ENCODE assay signal across 29 mouse cellular contexts in the genomic region with DNA sequence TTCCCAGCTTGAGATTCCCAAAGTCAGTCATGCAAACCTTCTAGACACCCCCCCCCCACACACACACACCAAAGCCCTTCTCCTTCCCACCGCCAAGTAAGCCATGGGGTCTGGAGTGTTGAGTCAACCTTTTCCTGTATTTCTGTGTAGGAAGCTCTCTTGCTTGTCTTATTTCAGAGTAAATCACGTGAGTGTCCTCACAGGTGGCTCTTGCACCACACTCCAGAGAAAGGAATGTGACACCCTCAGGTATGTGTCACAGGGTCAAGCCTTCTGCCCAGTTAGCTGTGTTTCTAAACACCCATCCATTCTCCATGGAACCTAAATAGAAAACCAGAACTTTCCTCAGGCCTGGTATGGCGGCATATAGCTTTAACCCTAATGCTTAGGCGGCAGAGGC. TPM values are rescaled to one million over a fixed set of nuclear protein-coding genes. Genes with fewer than 3 reads are reported as not detected.
A peak's percentile ranks its signal among the peaks of the same experiment; 100 is the strongest.
DNase-seq lines count a peak whose midpoint lies in the region; ATAC-seq lines count a peak whose summit lies in the region.
"Had no signal": no experiment of that assay in that cellular context is flagged by ENCODE, and none has a peak within 500 bp of the region (broad histone marks: within the 10 kb centered on the region; RNA-seq: fewer than 3 reads in every experiment).

No protein-coding gene starts in this region.

- peak overlapping the region; percentile 13; the same call in 1 of the 2 replicates for H3K27ac ChIP-seq in intestine, embryonic 16.5 days (ENCODE audit: low read length)
- no peak overlapping the region for H3K27ac ChIP-seq in intestine, embryonic 15.5 days
- H3K27ac ChIP-seq: hindbrain, embryonic 12.5 days; hindbrain, postnatal 0 days; layer of hippocampus, adult 2 months; left cerebral cortex, adult 2 months; limb, embryonic 13.5 days; liver, embryonic 13.5 days had no signal

- 0 out of 2 replicates have a peak, but pooled peaks cover 3% of the 10 kb centered on the region for H3K36me3 ChIP-seq in intestine, embryonic 16.5 days (ENCODE audit: control insufficient read depth, insufficient read depth, low read length)
- H3K36me3 ChIP-seq in intestine, embryonic 15.5 days, result no peaks in the 10 kb centered on the region
- H3K36me3 ChIP-seq: G1E; hindbrain, embryonic 12.5 days; limb, embryonic 13.5 days; liver, embryonic 13.5 days had no signal

- peaks cover 15% of the 10 kb centered on the region; the same call in 1 of the 2 replicates for H3K4me1 ChIP-seq in intestine, embryonic 16.5 days (ENCODE audit: control insufficient read depth, insufficient read depth, low read length)
- H3K4me1 ChIP-seq in intestine, embryonic 15.5 days (replicated peaks), result 0 out of 2 replicates have a peak, but pooled peaks cover 2% of the 10 kb centered on the region
- H3K4me1 ChIP-seq: hindbrain, embryonic 12.5 days; limb, embryonic 13.5 days had no signal

- H3K9ac ChIP-seq in intestine, embryonic 16.5 days (ENCODE audit: low read depth, low read length), result no peak overlapping the region
- H3K9ac ChIP-seq in intestine, embryonic 15.5 days, result no peak overlapping the region
- H3K9ac ChIP-seq: hindbrain, embryonic 12.5 days; limb, embryonic 13.5 days; liver, embryonic 13.5 days; lung, embryonic 14.5 days had no signal

- no peak overlapping the region for H3K4me2 ChIP-seq in intestine, embryonic 16.5 days (ENCODE audit: low read depth, low read length)
- no peak overlapping the region for H3K4me2 ChIP-seq in intestine, embryonic 15.5 days (replicated peaks)
- H3K4me2 ChIP-seq: heart, embryonic 11.5 days; hindbrain, embryonic 12.5 days; limb, embryonic 13.5 days; liver, embryonic 13.5 days; lung, embryonic 14.5 days had no signal

- ATAC-seq in intestine, embryonic 16.5 days, result no peak
- no peak for ATAC-seq in intestine, embryonic 15.5 days
- ATAC-seq: forebrain, embryonic 14.5 days; hindbrain, postnatal 0 days; midbrain, embryonic 16.5 days had no signal

- 79% methylated on average over 4 of the region's 4 CpGs for WGBS in intestine, embryonic 16.5 days
- 86% methylated on average over 4 of the region's 4 CpGs for WGBS in intestine, embryonic 15.5 days

- H3K4me3 ChIP-seq in intestine, embryonic 16.5 days (ENCODE audit: low read length), result no peak overlapping the region
- no peak overlapping the region for H3K4me3 ChIP-seq in intestine, embryonic 15.5 days (replicated peaks)
- H3K4me3 ChIP-seq: hindbrain, embryonic 12.5 days; layer of hippocampus, adult 2 months; left cerebral cortex, adult 2 months; limb, embryonic 13.5 days; liver, embryonic 13.5 days had no signal

- no peaks in the 10 kb centered on the region for H3K9me3 ChIP-seq in intestine, embryonic 16.5 days (ENCODE audit: control insufficient read depth, low read length)
- no peaks in the 10 kb centered on the region for H3K9me3 ChIP-seq in intestine, embryonic 15.5 days
- H3K9me3 ChIP-seq: G1E; hindbrain, embryonic 12.5 days; limb, embryonic 13.5 days; liver, embryonic 13.5 days had no signal

- no peaks in the 10 kb centered on the region for H3K27me3 ChIP-seq in intestine, embryonic 16.5 days (replicated peaks; ENCODE audit: control insufficient read depth, insufficient read depth, low read length)
- no peaks in the 10 kb centered on the region for H3K27me3 ChIP-seq in intestine, embryonic 15.5 days (replicated peaks)
- H3K27me3 ChIP-seq: hindbrain, embryonic 12.5 days; limb, embryonic 13.5 days; liver, embryonic 13.5 days had no signal

- DNase-seq in lung, adult 18-20 months, result peak; percentile 49 to 71
- no peak for DNase-seq in lung, postnatal 14 days
- peak; percentile 14 for DNase-seq in lung, postnatal 10 days
- peak; percentile 74 for DNase-seq in yolk sac, embryonic 10.5 days (ENCODE audit: low spot score)
- no peak for DNase-seq in layer of hippocampus, adult 11-12 months (ENCODE audit: low spot score)
- DNase-seq: adrenal gland, postnatal 10 days; cerebellum, adult 11 months; cerebellum, postnatal 10 days; gastrocnemius, postnatal 36 days; heart, adult 18-20 months; heart, postnatal 36 days; kidney, adult 11 months; kidney, postnatal 25 days; liver, embryonic 13.5 days; lung, embryonic 14.5 days; right cerebral cortex, postnatal 25 days; thymus, adult 2 months; thymus, postnatal 36 days had no signal

RNA-seq across cellular contexts. Expression of a gene that starts 24.4 kb away (rescaled TPM):
- polyA plus RNA-seq in intestine, embryonic 16.5 days (2015; fragmentation: Nextera tagmentation; extraction: Ambion mirVana), result 538 and 653 TPM in 2 replicates
- polyA plus RNA-seq in intestine, embryonic 15.5 days (2015; fragmentation: Nextera tagmentation; extraction: Ambion mirVana), result 345 and 376 TPM in 2 replicates

RNA-seq across cellular contexts. Expression of a gene that starts 35.8 kb away (rescaled TPM):
- 22.1 and 24.3 TPM in 2 replicates for polyA plus RNA-seq in intestine, embryonic 16.5 days (2015; fragmentation: Nextera tagmentation; extraction: Ambion mirVana)
- 31.2 and 31.7 TPM in 2 replicates for polyA plus RNA-seq in intestine, embryonic 15.5 days (2015; fragmentation: Nextera tagmentation; extraction: Ambion mirVana)

Comparison
In these comparisons a context has a peak if more than half of its experiments do, and no peak if none do; other contexts are left out.
1. DNase-seq: peak in lung, adult 18-20 months (2 of 2), lung, postnatal 10 days (single experiment) and yolk sac, embryonic 10.5 days (single experiment); none in lung, postnatal 14 days (single experiment) and layer of hippocampus, adult 11-12 months (single experiment).